Mouse (Mus musculus): Measurements from ENCODE around the gene Adgrl3.

DNA sequence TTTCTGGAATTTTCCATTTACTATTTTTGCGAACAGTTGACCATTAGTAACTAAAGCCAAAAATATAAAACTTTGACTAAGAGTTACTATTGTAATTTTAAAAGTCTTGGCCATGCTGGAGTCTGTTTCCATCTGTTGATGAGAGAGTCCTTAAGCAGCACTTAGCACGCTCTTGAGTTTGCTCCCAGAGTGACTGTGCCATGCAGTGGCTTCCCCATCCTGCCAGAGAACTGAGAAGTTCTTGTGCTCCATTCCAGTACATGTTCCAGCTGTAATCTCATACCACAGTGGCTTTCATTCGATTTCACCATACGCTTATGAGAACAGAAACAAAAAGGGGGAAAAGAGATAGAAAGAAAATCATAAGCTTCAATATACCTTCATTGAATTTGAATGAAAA lies 502.8 kb downstream of the Adgrl3 start:
- TF ChIP-seq CTCF (IDR thresholded peaks at IDR 0.05; ENCODE audit: low read depth) (no peak), EP300 (IDR thresholded peaks at IDR 0.05; ENCODE audit: low read depth) (no peak)
